Mouse (Mus musculus) cortical plate, adult 2 months (tissue): ENCODE results near the gene Rin2.

Experiments used
- CTCF ChIP-seq: fragments of 200-500 bp; IDR thresholded peaks from 2 replicates; pipeline ENCODE4 v1.5.1; 2011; ENCODE audit warnings: mild to moderate bottlenecking, control low read depth, low read length; ENCODE audit not compliant: insufficient read depth; ENCODE audit errors: extremely low read depth
- POLR2A ChIP-seq: fragments of 200-500 bp; IDR thresholded peaks from 2 replicates; pipeline ENCODE4 v1.6.1; 2011; ENCODE audit warnings: mild to moderate bottlenecking, low read length, control low read depth; ENCODE audit not compliant: insufficient read depth; ENCODE audit errors: extremely low read depth

- TF ChIP-seq CTCF = no peak
- TF ChIP-seq POLR2A = no peak
These were observed 65.7 kb downstream of the Rin2 start for GRCm38 (mm10) chr2:145740729-145741128.
